Mouse (Mus musculus) hindbrain, embryonic 11.5 days (tissue): ENCODE measurements around the gene Psmb8. TPM values are rescaled to one million over a fixed set of nuclear protein-coding genes. Genes with fewer than 3 reads are reported as not detected.

Experiments
- ATAC-seq: fragments of 200-750 bp; cut with Nextera tagmentation; 2 replicates; pipeline ENCODE4 v1.8.0; 2017; ENCODE audit warnings: mild to moderate bottlenecking, moderate TSS enrichment, moderate library complexity; ENCODE audit not compliant: low FRiP score
- DNase-seq: peaks from one replicate; pipeline ENCODE4 v3.0.0-alpha.2; 2015; ENCODE audit warnings: low spot score
- H3K27ac ChIP-seq: fragments of 300-500 bp; sonication (generic); 2 replicates; pipeline ENCODE4 v1.5.1; 2014; ENCODE audit warnings: mild to moderate bottlenecking, low read depth, low read length
- H3K27me3 ChIP-seq: fragments of 300-500 bp; sonication (generic); 2 replicates; pipeline ENCODE4 v1.6.1; 2014; ENCODE audit warnings: mild to moderate bottlenecking, low read length, moderate library complexity, mixed read lengths; ENCODE audit not compliant: control insufficient read depth, insufficient read depth
- H3K36me3 ChIP-seq: fragments of 300-500 bp; sonication (generic); 2 replicates; pipeline ENCODE4 v1.6.1; 2014; ENCODE audit warnings: mild to moderate bottlenecking, low read length, moderate library complexity, mixed read lengths; ENCODE audit not compliant: control insufficient read depth, insufficient read depth
- H3K4me1 ChIP-seq: fragments of 300-500 bp; sonication (generic); replicated peaks from 2 replicates; pipeline ENCODE4 v1.6.1; 2014; ENCODE audit warnings: low read length, mixed read lengths; ENCODE audit not compliant: control insufficient read depth, insufficient read depth
- H3K4me2 ChIP-seq: fragments of 300-500 bp; sonication (generic); replicated peaks from 2 replicates; pipeline ENCODE4 v1.6.1; 2014; ENCODE audit warnings: mild to moderate bottlenecking, low read depth, low read length
- H3K4me3 ChIP-seq: fragments of 300-500 bp; sonication (generic); 2 replicates; pipeline ENCODE4 v1.5.1; 2014; ENCODE audit warnings: low read depth, low read length
- H3K9ac ChIP-seq: fragments of 300-500 bp; sonication (generic); 2 replicates; pipeline ENCODE4 v1.6.1; 2014; ENCODE audit warnings: low read depth, low read length
- H3K9me3 ChIP-seq: fragments of 300-500 bp; sonication (generic); 2 replicates; pipeline ENCODE4 v1.6.1; 2016; ENCODE audit warnings: low read length; ENCODE audit not compliant: control insufficient read depth
- WGBS: fragments of 180-500 bp; shearing (Covaris S2); extraction: QIAGEN DNeasy Blood & Tissue Kit; methylation state at CpG from one replicate; pipeline ENCODE4 v1.1.7; 2014; 5-methylcytosine and 5-hydroxymethylcytosine counted together
- polyA plus RNA-seq: library from polyadenylated mRNA; unstranded; fragments of >200 nt; fragmentation: Nextera tagmentation; extraction: Ambion mirVana; gene quantifications from 2 replicates; pipeline ENCODE4 v1.2.1, GENCODE M21; 2014

Gene Psmb8
- 1.3 and 1.9 TPM in 2 replicates for polyA plus RNA-seq

DNA sequence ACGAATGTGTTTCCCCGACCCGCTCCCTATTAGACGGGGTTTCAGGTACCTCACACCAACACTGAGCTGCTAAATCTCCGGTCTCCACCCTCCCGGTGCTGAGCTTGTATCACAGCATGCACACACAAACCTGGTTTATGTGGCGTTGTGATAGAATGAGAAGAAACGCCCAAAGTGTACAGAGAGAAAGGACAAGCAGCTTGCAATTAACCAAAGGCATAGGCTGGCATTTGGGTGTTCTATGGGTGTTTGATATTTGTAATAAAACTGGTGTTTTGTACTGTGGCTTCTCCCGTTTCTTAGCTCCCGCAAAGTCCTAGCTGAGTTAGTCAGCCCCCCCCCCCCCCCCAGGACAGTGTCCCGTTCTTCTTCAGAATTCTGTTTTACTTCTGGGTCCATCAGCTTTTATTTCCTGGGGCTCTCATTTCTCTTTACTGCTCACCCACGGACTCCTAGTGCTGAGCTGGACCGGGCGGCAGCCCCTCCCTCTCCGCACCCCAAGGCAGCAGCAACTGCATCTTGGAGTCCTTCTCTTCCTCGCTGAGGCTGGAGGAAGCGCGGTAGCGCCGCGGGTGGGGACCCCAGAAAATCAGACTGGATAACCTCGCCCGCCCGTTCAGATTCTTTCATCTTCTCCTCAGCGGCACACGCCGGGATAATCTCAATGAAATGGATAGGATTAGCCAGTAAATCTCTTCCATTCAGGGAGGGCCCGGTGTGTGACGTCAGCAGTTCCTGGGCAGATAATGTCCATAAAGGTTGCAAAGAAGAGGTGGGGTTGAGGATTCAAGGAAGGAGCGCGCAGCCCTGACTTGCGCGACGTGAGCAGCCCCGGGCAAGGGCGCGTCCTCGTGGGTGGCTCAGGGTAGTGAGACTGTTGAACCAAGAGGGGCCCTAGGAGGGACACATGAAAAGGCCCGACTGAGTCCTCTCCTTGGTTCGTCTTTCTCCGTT, at the start of gene Psmb8:
Gene Psmb8, plus strand, starts transcription at position 781 of the 954 bp plus-strand sequence.
- Histone ChIP-seq H3K4me3 (peak within 1 kb of the TSS; percentile 33), H3K27me3 (peaks cover 57% of the 10 kb centered on the region), H3K4me2 (peak within 1 kb of the TSS; percentile 57), H3K27ac (no peak within 1 kb of the TSS), H3K9ac (no peak within 1 kb of the TSS), H3K36me3 (no peaks in the 10 kb centered on the region), H3K9me3 (no peaks in the 10 kb centered on the region), H3K4me1 (peaks cover 3% of the 10 kb centered on the region)
- ATAC-seq: peak; percentile 71
- WGBS: 4% methylated on average over 41 of the region's 41 CpGs
- DNase-seq: peak; percentile 88

DNA sequence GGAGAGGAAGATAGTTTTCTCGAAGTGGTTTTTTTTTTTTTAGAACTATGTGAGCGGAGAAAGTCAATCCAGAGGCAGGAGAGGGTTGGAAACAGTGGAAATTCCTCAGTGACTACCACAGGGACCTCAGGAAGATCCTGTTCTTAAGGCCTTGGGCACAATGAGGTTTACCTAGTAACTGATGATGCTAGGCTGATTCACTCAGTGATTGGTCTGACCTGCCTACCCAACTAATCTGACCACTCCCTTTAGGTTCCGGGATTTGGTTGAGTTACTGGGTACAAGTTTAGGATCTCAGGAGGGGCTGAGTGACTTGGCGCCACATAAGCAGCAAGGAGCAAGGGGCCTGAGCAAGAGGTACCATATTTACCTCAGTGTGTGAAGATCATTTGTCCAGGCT, 44.6 kb upstream of the Psmb8 start, which contains the start of gene H2-DMb1:
Gene H2-DMb1, plus strand, starts transcription at position 150 of the 400 bp plus-strand sequence.
- H3K36me3 ChIP-seq: no peaks in the 10 kb centered on the region
- H3K27me3 ChIP-seq: no peaks in the 10 kb centered on the region
- ATAC-seq (no peak), DNase-seq (no peak)
- H3K9me3 ChIP-seq: no peaks in the 10 kb centered on the region
- H3K4me3 ChIP-seq: no peak within 1 kb of the TSS
- 75% methylated on average over 4 of the region's 4 CpGs for WGBS
- no peak within 1 kb of the TSS for H3K9ac ChIP-seq
- no peaks in the 10 kb centered on the region for H3K4me1 ChIP-seq
- H3K27ac ChIP-seq: no peak within 1 kb of the TSS
- no peak within 1 kb of the TSS for H3K4me2 ChIP-seq

DNA sequence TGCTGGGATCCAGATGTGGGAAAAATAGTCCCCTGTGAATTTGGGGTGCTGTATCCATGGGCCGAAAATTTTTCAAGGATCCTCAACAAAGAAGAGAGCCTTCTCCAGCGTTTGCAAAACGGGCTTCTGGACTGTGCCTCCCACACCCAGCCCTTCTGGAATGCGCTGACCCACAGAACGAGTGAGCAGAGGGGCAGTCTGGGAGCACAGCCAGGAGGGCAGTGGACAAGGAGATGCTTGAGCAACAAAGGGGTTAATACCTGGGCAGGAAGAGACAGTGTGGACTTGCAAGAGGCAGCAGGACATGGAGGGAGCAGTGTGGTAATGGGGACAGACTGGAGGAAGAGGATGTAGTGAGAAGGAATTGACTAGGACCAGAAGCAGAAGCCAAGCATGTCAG, 42.0 kb upstream of the Psmb8 start:
- no peaks in the 10 kb centered on the region for H3K9me3 ChIP-seq
- H3K9ac ChIP-seq: no peak overlapping the region
- no peak overlapping the region for H3K4me2 ChIP-seq
- H3K4me3 ChIP-seq: no peak overlapping the region
- WGBS: 61% methylated on average over 5 of the region's 5 CpGs
- H3K4me1 ChIP-seq: no peaks in the 10 kb centered on the region
- H3K27ac ChIP-seq: no peak overlapping the region
- no peaks in the 10 kb centered on the region for H3K27me3 ChIP-seq
- H3K36me3 ChIP-seq: no peaks in the 10 kb centered on the region
- ATAC-seq: no peak
- no peak for DNase-seq

DNA sequence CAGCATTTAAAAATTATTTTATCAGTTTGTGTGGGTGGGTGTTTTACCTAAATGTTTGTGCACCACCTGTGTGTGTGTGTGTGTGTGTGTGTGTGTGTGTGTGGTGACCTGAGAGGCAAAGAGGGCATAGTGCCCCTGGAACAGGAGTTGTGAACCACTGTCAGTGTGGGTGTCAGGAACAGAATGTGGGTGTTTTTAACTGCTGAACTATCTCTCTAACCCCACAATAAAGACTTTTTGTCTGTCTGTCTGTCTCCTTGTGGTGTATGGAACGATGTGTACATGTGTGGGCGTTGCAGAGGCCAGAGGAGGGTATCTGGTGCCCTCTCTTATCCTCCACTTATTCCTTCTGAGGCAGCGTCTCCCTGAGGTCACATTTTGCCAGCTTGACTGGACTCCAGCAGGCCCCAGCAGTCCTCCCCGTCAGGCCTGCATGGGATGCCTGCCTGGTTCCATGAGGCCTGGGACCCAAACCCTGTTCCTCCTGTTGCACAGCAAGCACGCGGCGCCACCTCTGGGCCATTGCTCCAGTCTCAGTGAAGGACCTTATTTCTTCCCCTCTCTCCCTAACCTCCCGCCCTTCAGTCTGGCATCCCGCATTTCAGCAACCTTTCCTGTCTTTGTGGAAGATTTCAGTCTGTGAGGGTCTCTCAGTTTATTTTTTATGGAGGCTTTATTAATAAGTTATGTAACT, 33.2 kb upstream of the Psmb8 start:
- ATAC-seq (no peak), DNase-seq (peak; percentile 16)
- Histone ChIP-seq H3K9me3 (no peaks in the 10 kb centered on the region), H3K4me2 (no peak overlapping the region), H3K27ac (no peak overlapping the region), H3K27me3 (no peaks in the 10 kb centered on the region), H3K36me3 (no peaks in the 10 kb centered on the region), H3K4me3 (no peak overlapping the region), H3K9ac (no peak overlapping the region), H3K4me1 (no peaks in the 10 kb centered on the region)
- WGBS: 42% methylated on average over 9 of the region's 9 CpGs

DNA sequence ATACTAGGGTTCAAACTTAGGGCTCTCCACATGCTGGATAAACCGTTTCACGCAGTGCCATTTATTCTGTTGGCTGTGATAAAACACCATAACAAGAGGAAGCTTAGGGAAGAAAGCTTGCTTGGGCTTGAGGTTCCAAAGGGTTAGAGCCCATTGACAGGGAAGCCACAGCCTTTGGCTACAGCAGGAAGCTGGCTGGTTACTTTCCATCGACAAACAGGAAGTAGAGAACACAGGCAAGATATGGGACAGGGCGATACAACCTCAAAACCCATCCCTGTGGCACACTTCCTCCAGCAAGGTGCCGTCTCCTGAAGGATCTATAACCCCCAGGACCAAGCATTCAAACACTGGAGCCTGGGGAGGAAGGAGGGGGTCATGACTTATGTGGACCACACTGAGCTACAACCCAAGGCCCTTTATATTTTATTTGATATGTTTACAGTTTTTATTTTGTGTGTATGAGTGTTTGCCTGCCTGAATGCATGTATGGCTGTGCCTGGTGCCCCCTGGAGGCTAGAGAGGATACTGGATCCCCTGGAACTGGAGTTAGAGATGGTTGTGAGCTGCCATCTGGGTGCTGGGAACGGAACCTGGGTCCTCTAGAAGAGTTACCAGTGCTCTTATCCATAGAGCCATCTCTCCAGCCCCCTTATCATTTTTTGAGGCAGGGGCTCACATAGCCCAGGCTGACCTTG, 32.3 kb upstream of the Psmb8 start:
- Histone ChIP-seq H3K9me3 (no peaks in the 10 kb centered on the region), H3K4me3 (no peak overlapping the region), H3K9ac (no peak overlapping the region), H3K4me2 (no peak overlapping the region), H3K4me1 (no peaks in the 10 kb centered on the region), H3K27me3 (no peaks in the 10 kb centered on the region), H3K36me3 (no peaks in the 10 kb centered on the region), H3K27ac (no peak overlapping the region)
- DNase-seq (no peak), ATAC-seq (no peak)
- WGBS: 75% methylated on average over 6 of the region's 6 CpGs

DNA sequence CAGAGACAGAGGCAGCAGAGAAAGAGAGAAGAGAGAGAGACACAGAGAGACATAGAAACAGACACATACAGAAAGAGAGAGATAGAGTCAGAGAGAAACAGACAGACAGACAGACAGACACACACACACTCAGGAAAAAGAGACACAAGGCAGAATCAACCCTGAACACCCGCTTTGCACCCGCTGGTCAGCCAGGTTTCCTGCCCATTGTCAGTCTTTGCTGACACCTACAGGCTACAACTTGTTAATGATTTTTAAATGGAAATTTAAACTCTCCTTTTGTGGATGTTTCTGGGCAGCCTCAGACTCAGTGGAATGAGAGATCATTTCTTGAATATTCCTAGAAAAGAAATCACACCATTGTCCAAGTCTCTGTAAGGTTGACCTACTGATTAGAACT, 28.2 kb upstream of the Psmb8 start:
- Histone ChIP-seq H3K4me2 (no peak overlapping the region), H3K4me3 (no peak overlapping the region)
- WGBS: 3% methylated on average over 2 of the region's 2 CpGs

DNA sequence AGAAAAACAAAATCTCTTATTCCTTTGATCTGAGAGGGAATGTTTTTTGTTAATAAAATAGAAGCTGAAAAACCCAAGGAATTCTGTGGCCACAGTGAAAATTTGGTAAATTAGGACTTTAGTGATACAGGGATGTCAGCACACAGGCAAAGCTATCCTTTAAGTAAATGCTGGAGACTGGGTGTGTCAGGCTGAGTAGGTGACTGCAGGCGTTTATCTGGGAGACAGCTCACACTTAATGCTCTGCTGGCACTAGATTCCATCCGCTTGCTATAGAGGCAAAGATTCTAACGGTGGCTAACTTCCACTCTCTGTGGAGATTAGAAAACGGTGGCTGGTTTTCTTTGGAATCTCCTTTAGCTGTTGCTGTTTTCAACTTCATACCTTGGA, 27.0 kb upstream of the Psmb8 start:
- no peak for DNase-seq
- H3K4me1 ChIP-seq: no peaks in the 10 kb centered on the region
- no peaks in the 10 kb centered on the region for H3K27me3 ChIP-seq
- no peaks in the 10 kb centered on the region for H3K9me3 ChIP-seq
- no peak overlapping the region for H3K4me2 ChIP-seq
- ATAC-seq: no peak
- H3K27ac ChIP-seq: no peak overlapping the region
- no peak overlapping the region for H3K9ac ChIP-seq
- H3K4me3 ChIP-seq: no peak overlapping the region
- H3K36me3 ChIP-seq: no peaks in the 10 kb centered on the region
- WGBS: 27% methylated on average over 4 of the region's 4 CpGs

More for the DNA sequence above, 28.2 kb upstream of the Psmb8 start:
- DNase-seq: peak; percentile 56
- ATAC-seq: no peak
- no peaks in the 10 kb centered on the region for H3K36me3 ChIP-seq
- no peak overlapping the region for H3K9ac ChIP-seq
- no peaks in the 10 kb centered on the region for H3K27me3 ChIP-seq
- no peak overlapping the region for H3K27ac ChIP-seq
- H3K9me3 ChIP-seq: no peaks in the 10 kb centered on the region
- no peaks in the 10 kb centered on the region for H3K4me1 ChIP-seq

DNA sequence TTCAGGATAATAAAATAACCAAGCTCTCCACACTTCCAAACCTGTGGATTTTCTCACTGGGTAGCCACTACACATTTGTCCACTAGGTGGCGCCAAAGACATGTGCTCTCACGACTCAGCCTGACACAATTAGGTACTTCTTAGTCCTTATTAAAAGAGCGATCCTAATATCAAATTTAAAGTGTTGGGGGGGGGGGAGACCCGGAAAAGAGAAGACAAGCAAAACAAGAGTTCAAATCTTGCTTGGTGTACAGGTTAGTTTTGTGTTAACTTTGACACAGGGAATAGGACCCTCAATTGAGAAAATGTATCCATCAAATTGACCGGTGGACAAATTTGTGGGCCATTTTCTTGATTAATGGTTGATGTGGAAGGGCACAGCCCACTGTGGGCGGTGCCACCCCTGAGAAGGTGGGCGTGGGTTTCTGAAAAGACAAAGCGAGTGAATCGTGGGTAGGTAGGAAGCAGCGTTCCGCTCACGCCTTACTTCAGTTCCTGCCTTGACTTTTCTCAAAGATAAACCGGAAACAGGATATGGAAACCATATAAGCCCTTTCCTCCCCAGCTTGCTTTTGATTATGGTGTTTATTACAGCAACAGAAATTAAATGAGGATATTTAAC, 26.5 kb upstream of the Psmb8 start:
- Histone ChIP-seq H3K4me2 (no peak overlapping the region), H3K4me1 (no peaks in the 10 kb centered on the region), H3K27ac (no peak overlapping the region), H3K4me3 (no peak overlapping the region), H3K36me3 (no peaks in the 10 kb centered on the region), H3K27me3 (no peaks in the 10 kb centered on the region), H3K9ac (no peak overlapping the region), H3K9me3 (no peaks in the 10 kb centered on the region)
- no peak for ATAC-seq
- DNase-seq: peak; percentile 87
- 44% methylated on average over 13 of the region's 13 CpGs for WGBS
